Mouse (Mus musculus) thymus, adult 2 months (tissue): Measurements from ENCODE around the gene Unc13d. TPM values are rescaled to one million over a fixed set of nuclear protein-coding genes. Genes with fewer than 3 reads are reported as not detected.

Experiments
- DNase-seq: peaks from one replicate; pipeline ENCODE4 v3.0.0; 2021
- H3K27ac ChIP-seq: fragments of 200-500 bp; 2 replicates; pipeline ENCODE4 v1.5.1; 2012; ENCODE audit warnings: low read length, control low read depth; ENCODE audit not compliant: control insufficient read depth, insufficient read depth
- H3K27me3 ChIP-seq: fragments of 200-500 bp; 2 replicates; pipeline ENCODE4 v1.6.1; 2012; ENCODE audit warnings: mild to moderate bottlenecking, low read length, moderate library complexity, mixed read lengths; ENCODE audit not compliant: control insufficient read depth, insufficient read depth
- H3K36me3 ChIP-seq: fragments of 200-500 bp; 2 replicates; pipeline ENCODE4 v1.6.1; 2012; ENCODE audit warnings: mild to moderate bottlenecking, low read length, moderate library complexity; ENCODE audit not compliant: control insufficient read depth, insufficient read depth
- H3K4me1 ChIP-seq: fragments of 200-500 bp; replicated peaks from 2 replicates; pipeline ENCODE4 v1.6.1; 2012; ENCODE audit warnings: low read length; ENCODE audit not compliant: control insufficient read depth, insufficient read depth
- H3K4me3 ChIP-seq: fragments of 200-500 bp; 2 replicates; pipeline ENCODE4 v1.5.1; 2012; ENCODE audit warnings: mild to moderate bottlenecking, low read length, control low read depth, moderate library complexity; ENCODE audit not compliant: control insufficient read depth, insufficient read depth
- CTCF ChIP-seq: fragments of 200-500 bp; IDR thresholded peaks from 2 replicates; pipeline ENCODE4 v1.5.1; 2012; ENCODE audit warnings: mild to moderate bottlenecking, control low read depth, low read length, moderate library complexity, borderline replicate concordance; ENCODE audit not compliant: control insufficient read depth, poor library complexity, insufficient read depth; ENCODE audit errors: extremely low read depth
- POLR2A ChIP-seq: fragments of 200-500 bp; IDR thresholded peaks from 2 replicates; pipeline ENCODE4 v1.6.1; 2012; ENCODE audit warnings: mild to moderate bottlenecking, low read length, control low read depth, moderate library complexity; ENCODE audit not compliant: control insufficient read depth, poor library complexity, insufficient read depth; ENCODE audit errors: extremely low read depth
- WGBS: fragments of 180-500 bp; shearing (Covaris S2); methylation state at CpG from one replicate; pipeline ENCODE4 v1.1.7; 2018; 5-methylcytosine and 5-hydroxymethylcytosine counted together
- polyA plus RNA-seq: library from polyadenylated mRNA; depleted of rRNA; stranded (reverse); fragments of >200 nt; gene quantifications from 2 replicates; pipeline ENCODE4 v1.2.3, GENCODE M21; 2012

Gene Unc13d
- polyA plus RNA-seq, 1 experiment, result 95.3 TPM

GRCm38 (mm10) chr11:116061641-116062415 is 15.9 kb downstream of the Unc13d start:
- Histone ChIP-seq H3K27ac (no peak overlapping the region), H3K36me3 (peaks cover 45% of the 10 kb centered on the region), H3K27me3 (no peaks in the 10 kb centered on the region), H3K4me3 (no peak overlapping the region), H3K4me1 (no peaks in the 10 kb centered on the region)
- TF ChIP-seq CTCF, result no peak
- no peak for TF ChIP-seq POLR2A
- DNase-seq, result no peak
- WGBS, result 97% methylated on average over 13 of the region's 13 CpGs

- Histone ChIP-seq H3K27ac (no peak overlapping the region), H3K27me3 (no peaks in the 10 kb centered on the region), H3K4me3 (no peak overlapping the region), H3K4me1 (no peaks in the 10 kb centered on the region), H3K36me3 (peaks cover 57% of the 10 kb centered on the region)
- no peak for DNase-seq
- TF ChIP-seq POLR2A, result no peak
- TF ChIP-seq CTCF, result no peak
- WGBS, result 96% methylated on average over 9 of the region's 9 CpGs
Measured at GRCm38 (mm10) chr11:116060596-116060995, 17.2 kb downstream of the Unc13d start.

- no peak for DNase-seq
- Histone ChIP-seq H3K27me3 (no peaks in the 10 kb centered on the region), H3K4me3 (no peak overlapping the region), H3K4me1 (no peaks in the 10 kb centered on the region), H3K36me3 (peaks cover 65% of the 10 kb centered on the region), H3K27ac (no peak overlapping the region)
- TF ChIP-seq POLR2A, result no peak
- TF ChIP-seq CTCF, result no peak
- WGBS, result 97% methylated on average over 11 of the region's 11 CpGs
Measured at GRCm38 (mm10) chr11:116059691-116060025, 18.1 kb downstream of the Unc13d start.

DNA sequence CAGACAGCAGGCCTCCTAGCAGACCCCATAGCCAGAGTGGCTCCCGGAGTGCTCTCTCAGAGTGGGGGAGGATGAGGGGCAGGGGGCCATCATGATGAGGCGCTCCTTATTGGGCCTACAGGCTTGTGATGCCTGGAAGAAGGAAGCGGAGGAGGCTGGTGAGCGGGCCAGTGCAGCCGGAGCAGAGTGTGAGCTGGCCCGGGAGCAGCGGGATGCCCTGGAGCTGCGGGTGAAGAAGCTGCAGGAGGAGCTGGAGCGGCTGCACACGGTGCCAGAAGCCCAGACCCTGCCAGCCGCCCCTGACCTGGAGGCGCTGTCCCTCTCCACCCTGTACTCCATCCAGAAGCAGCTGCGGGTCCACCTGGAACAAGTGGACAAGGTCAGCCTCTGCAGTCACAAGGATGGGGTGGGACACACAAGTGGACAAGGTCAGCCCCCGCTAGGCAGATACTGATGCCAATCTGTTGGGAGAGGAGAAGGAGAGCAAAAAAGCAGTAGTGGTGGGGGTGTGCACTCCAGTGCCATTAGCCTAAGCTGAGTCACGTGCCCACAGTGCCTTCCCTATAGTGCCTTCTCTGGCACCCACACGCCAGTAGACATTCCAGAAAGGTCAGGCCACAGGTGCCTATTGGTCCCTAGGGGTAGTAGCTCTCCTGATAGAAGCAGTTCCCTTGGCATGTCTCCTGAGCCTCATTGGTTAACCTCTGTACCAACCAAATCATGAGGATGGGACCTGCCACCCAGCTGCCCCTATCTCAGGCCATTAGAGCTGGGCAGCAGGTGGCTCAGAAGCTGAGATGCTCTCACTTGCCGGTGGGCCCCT is 18.7 kb downstream of the Unc13d start:
- H3K36me3 ChIP-seq, result peaks cover 65% of the 10 kb centered on the region
- no peak for DNase-seq
- TF ChIP-seq CTCF (no peak), POLR2A (no peak)
- no peaks in the 10 kb centered on the region for H3K4me1 ChIP-seq
- WGBS, result 99% methylated on average over 17 of the region's 17 CpGs
- H3K27me3 ChIP-seq, result no peaks in the 10 kb centered on the region
- H3K27ac ChIP-seq, result no peak overlapping the region
- H3K4me3 ChIP-seq, result no peak overlapping the region

- Histone ChIP-seq H3K36me3 (peaks cover 72% of the 10 kb centered on the region), H3K27me3 (no peaks in the 10 kb centered on the region), H3K27ac (no peak overlapping the region), H3K4me1 (no peaks in the 10 kb centered on the region), H3K4me3 (no peak overlapping the region)
- TF ChIP-seq POLR2A (no peak), CTCF (no peak)
- no peak for DNase-seq
- WGBS, result 94% methylated on average over 12 of the region's 12 CpGs
Measured at GRCm38 (mm10) chr11:116058022-116058614, 19.6 kb downstream of the Unc13d start.

GRCm38 (mm10) chr11:116057237-116057881 is 20.4 kb downstream of the Unc13d start:
- TF ChIP-seq CTCF (no peak), POLR2A (no peak)
- no peak for DNase-seq
- no peaks in the 10 kb centered on the region for H3K4me1 ChIP-seq
- H3K4me3 ChIP-seq, result no peak overlapping the region
- WGBS, result 93% methylated on average over 4 of the region's 4 CpGs
- no peaks in the 10 kb centered on the region for H3K27me3 ChIP-seq
- H3K36me3 ChIP-seq, result peaks cover 74% of the 10 kb centered on the region
- no peak overlapping the region for H3K27ac ChIP-seq
